8 mouse cellular contexts compared by ENCODE assay signal in genomic region chrX:20770697-20771381, GRCm38 (mm10). TPM values are rescaled to one million over a fixed set of nuclear protein-coding genes. Genes with fewer than 3 reads are reported as not detected.
DNase-seq lines count a peak whose midpoint lies in the region; ATAC-seq and TF ChIP-seq lines count a peak whose summit lies in the region.
"Had no signal": no experiment of that assay in that cellular context is flagged by ENCODE, and none has a peak within 500 bp of the region (broad histone marks: within the 10 kb centered on the region; RNA-seq: fewer than 3 reads in every experiment).

No protein-coding gene starts in this region.

- no peak overlapping the region for H3K9ac ChIP-seq in forebrain, postnatal 0 days
- H3K9ac ChIP-seq: stomach, embryonic 15.5 days had no signal

- no peak overlapping the region for H3K4me3 ChIP-seq in forebrain, postnatal 0 days (ENCODE audit: low read depth, low read length)
- H3K4me3 ChIP-seq in small intestine, adult 2 months (ENCODE audit: low read depth, low read length), result no peak overlapping the region
- H3K4me3 ChIP-seq: stomach, embryonic 15.5 days had no signal

- H3K36me3 ChIP-seq in forebrain, postnatal 0 days (ENCODE audit: insufficient read depth), result no peaks in the 10 kb centered on the region
- no peaks in the 10 kb centered on the region for H3K36me3 ChIP-seq in small intestine, adult 2 months (ENCODE audit: control insufficient read depth, insufficient read depth, low read length)
- H3K36me3 ChIP-seq: stomach, embryonic 15.5 days had no signal

- no peak for TF ChIP-seq POLR2A in small intestine, adult 2 months (IDR thresholded peaks at IDR 0.05; ENCODE audit: low read depth, low read length)

- DNase-seq in R1 (ENCODE audit: low read depth, low spot score), result peak; percentile 78
- DNase-seq in forebrain, postnatal 0 days, result peak; percentile 83
- peak; percentile 37 for DNase-seq in hindlimb bud, embryonic 11.5 days (ENCODE audit: extremely low spot score, low read depth, low spot score)
- DNase-seq in left cerebral cortex, postnatal 10 days (ENCODE audit: extremely low spot score in 1 of 2, low spot score in 2 of 2), result peak; percentile 63 to 69
- peak; percentile 71 for DNase-seq in mesoderm, embryonic 11.5 days (ENCODE audit: low read depth, low spot score)

- ATAC-seq in cerebellum, adult (ENCODE audit: insufficient number of reproducible peaks, low FRiP score, low TSS enrichment), result peak; percentile 80; the same call in 1 of the 2 replicates
- peak; percentile 73 for ATAC-seq in forebrain, postnatal 0 days

- WGBS in forebrain, postnatal 0 days, result 3% methylated on average over 1 of the region's 1 CpGs
- WGBS in small intestine, adult 2 months, result 4% methylated on average over 1 of the region's 1 CpGs

- no peak overlapping the region for H3K4me2 ChIP-seq in forebrain, postnatal 0 days (ENCODE audit: low read depth)
- H3K4me2 ChIP-seq: stomach, embryonic 15.5 days had no signal

- H3K27me3 ChIP-seq in forebrain, postnatal 0 days (ENCODE audit: insufficient read depth, low read length), result no peaks in the 10 kb centered on the region
- H3K27me3 ChIP-seq in small intestine, adult 2 months (ENCODE audit: control insufficient read depth, insufficient read depth, low read length), result no peaks in the 10 kb centered on the region
- H3K27me3 ChIP-seq: stomach, embryonic 15.5 days had no signal

- H3K9me3 ChIP-seq in forebrain, postnatal 0 days (ENCODE audit: low read length), result no peaks in the 10 kb centered on the region
- H3K9me3 ChIP-seq: stomach, embryonic 15.5 days had no signal

- no peak overlapping the region for H3K27ac ChIP-seq in forebrain, postnatal 0 days (ENCODE audit: low read depth, low read length)
- H3K27ac ChIP-seq in small intestine, adult 2 months (ENCODE audit: insufficient read depth, low read depth, low read length), result no peak overlapping the region
- H3K27ac ChIP-seq: stomach, embryonic 15.5 days had no signal

- no peaks in the 10 kb centered on the region for H3K4me1 ChIP-seq in forebrain, postnatal 0 days (ENCODE audit: insufficient read depth)
- H3K4me1 ChIP-seq in small intestine, adult 2 months (ENCODE audit: control insufficient read depth, insufficient read depth, insufficient read length, low read length), result no peaks in the 10 kb centered on the region
- H3K4me1 ChIP-seq: stomach, embryonic 15.5 days had no signal

- peak; percentile 82 for TF ChIP-seq CTCF in forebrain, postnatal 0 days (IDR thresholded peaks at IDR 0.05; ENCODE audit: low read depth)
- TF ChIP-seq CTCF in small intestine, adult 2 months (IDR thresholded peaks at IDR 0.05; ENCODE audit: extremely low read depth, insufficient read length, insufficient replicate concordance, low read depth, low read length), result peak; percentile 78; the same call in 1 of the 2 replicates

- intact Hi-C loops in left cerebral cortex, postnatal 10 days (cut with DNase I), result no loop called here

RNA-seq across cellular contexts. Expression of gene Araf, which starts 26.8 kb away (rescaled TPM):
- 243 and 245 TPM in 2 replicates for total RNA-seq in forebrain, postnatal 0 days (2014; rRNA removed)
- polyA plus RNA-seq in forebrain, postnatal 0 days (2015; fragmentation: Nextera tagmentation; extraction: Ambion mirVana), result 264 and 307 TPM in 2 replicates
- total RNA-seq in left cerebral cortex, postnatal 10 days (2021), result 100 to 1,000 TPM; 210 to 211 TPM
- polyA plus RNA-seq in small intestine, adult 2 months (2012; rRNA removed), result 79.8 and 135 TPM in 2 replicates
